Mouse (Mus musculus) kidney, postnatal 0 days (tissue): ENCODE measurements at regions not wholly inside any gene's neighbourhood (a gene's known extent, or its start where the extent isn't known, plus 50 kb on each side); places are given as distances from the start of the nearest gene placed in this dataset.

ENCODE experiments used
- ATAC-seq: fragments of 200-750 bp; cut with Nextera tagmentation; replicated peaks from 2 replicates; pipeline ENCODE4 v1.8.0; 2017; ENCODE audit warnings: low read depth, moderate number of reproducible peaks, moderate TSS enrichment, moderate library complexity; ENCODE audit not compliant: low FRiP score
- DNase-seq: peaks from one replicate; pipeline ENCODE4 v3.0.0-alpha.2; 2016; ENCODE audit warnings: low spot score
- H3K27ac ChIP-seq: fragments of 300-500 bp; sonication (generic); 2 replicates; pipeline ENCODE4 v1.5.1; 2014; ENCODE audit warnings: mild to moderate bottlenecking
- H3K27me3 ChIP-seq: fragments of 300-500 bp; sonication (generic); 2 replicates; pipeline ENCODE4 v1.6.1; 2014; ENCODE audit warnings: low read length, mixed read lengths; ENCODE audit not compliant: insufficient read depth
- H3K36me3 ChIP-seq: fragments of 300-500 bp; sonication (generic); 2 replicates; pipeline ENCODE4 v1.6.1; 2014; ENCODE audit warnings: low read length, mixed read lengths; ENCODE audit not compliant: insufficient read depth
- H3K4me1 ChIP-seq: fragments of 300-500 bp; sonication (generic); replicated peaks from 2 replicates; pipeline ENCODE4 v1.6.1; 2014; ENCODE audit warnings: antibody characterized with exemption, low read length, mixed read lengths; ENCODE audit not compliant: insufficient read depth
- H3K4me2 ChIP-seq: fragments of 300-500 bp; sonication (generic); 2 replicates; pipeline ENCODE4 v1.6.1; 2014; ENCODE audit warnings: mild to moderate bottlenecking, low read length, moderate library complexity, mixed read lengths
- H3K4me3 ChIP-seq: fragments of 300-500 bp; sonication (generic); replicated peaks from 2 replicates; pipeline ENCODE4 v1.5.1; 2014; ENCODE audit warnings: low read depth, low read length
- H3K9ac ChIP-seq: fragments of 300-500 bp; sonication (generic); 2 replicates; pipeline ENCODE4 v1.6.1; 2014; ENCODE audit warnings: low read depth, low read length
- H3K9me3 ChIP-seq: fragments of 300-500 bp; sonication (generic); replicated peaks from 2 replicates; pipeline ENCODE4 v1.6.1; 2016; ENCODE audit warnings: low read length, inconsistent platforms, mixed read lengths
- CTCF ChIP-seq: IDR thresholded peaks from 2 replicates; pipeline ENCODE4 v1.5.1; 2016; ENCODE audit warnings: antibody characterized with exemption, low read depth, mild to moderate bottlenecking, moderate library complexity
- WGBS: fragments of 180-500 bp; shearing (Covaris S2); extraction: QIAGEN DNeasy Blood & Tissue Kit; methylation state at CpG from one replicate; pipeline ENCODE4 v1.1.7; 2014; 5-methylcytosine and 5-hydroxymethylcytosine counted together

DNA sequence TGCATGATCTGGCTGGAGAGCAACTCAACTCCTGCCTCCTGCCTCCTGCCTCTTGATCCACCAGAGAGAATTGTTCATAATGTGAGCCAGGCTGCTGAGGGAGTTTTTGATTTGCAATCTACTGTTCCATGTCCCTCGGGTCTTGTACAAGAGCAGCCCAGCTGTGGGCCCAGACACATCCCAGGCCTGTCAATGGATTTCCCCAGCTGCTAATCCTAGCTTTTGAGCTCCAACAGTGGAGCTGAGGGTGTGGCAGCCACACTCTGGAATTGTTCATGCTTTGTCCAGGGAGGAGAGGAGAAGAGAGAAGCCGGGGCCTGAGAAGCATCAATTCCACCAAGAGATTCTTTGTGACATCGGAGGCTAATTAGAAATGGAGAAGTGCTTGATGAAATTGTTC, 587.9 kb upstream of the Clint1 start:
- no peaks in the 10 kb centered on the region for H3K4me1 ChIP-seq
- DNase-seq (peak; percentile 33), ATAC-seq (no peak)
- no peak for TF ChIP-seq CTCF
- no peak overlapping the region for H3K4me2 ChIP-seq
- WGBS = 68% methylated on average over 3 of the region's 3 CpGs
- H3K36me3 ChIP-seq = no peaks in the 10 kb centered on the region
- no peak overlapping the region for H3K27ac ChIP-seq
- H3K9ac ChIP-seq = no peak overlapping the region
- H3K4me3 ChIP-seq = no peak overlapping the region
- H3K9me3 ChIP-seq = no peaks in the 10 kb centered on the region
- no peaks in the 10 kb centered on the region for H3K27me3 ChIP-seq

DNA sequence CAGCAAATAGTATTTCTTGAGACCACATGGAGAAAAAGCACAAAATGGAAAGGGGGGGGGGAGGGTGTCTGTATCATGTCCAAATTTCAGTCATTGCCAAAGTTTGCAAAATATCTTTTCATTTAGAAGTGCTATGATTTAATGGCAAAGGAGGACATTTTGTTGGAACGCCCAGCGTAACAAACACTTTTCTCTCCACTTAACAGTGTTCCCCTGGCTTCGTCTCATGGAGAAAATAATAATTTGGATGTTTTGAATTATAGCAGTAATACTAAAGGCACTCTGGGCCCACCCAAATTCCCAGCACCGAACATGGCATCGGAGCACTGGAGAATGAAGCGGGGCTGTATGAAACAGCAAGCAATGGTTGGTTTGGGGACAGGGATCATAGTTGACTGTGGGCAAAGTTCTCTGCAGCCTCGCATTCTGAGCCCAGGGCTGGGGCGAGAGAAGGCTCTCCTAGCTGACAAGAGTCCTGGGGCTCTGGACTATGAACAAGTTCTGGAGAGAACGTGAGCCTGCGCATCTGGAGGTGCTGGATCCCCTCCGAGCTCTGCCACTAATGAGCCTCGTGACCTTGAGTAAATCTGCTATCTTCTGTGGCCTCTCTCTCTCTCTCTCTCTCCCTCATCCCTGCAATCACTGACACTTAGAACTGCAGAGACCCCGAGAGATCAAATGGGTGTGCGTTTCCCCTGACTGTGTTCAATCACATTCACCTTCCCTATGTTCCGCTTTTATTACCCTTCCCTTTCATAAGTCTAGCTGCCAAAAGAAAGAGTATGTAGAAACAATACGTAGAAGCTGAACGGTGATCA, 586.5 kb upstream of the Clint1 start:
- no peak overlapping the region for H3K27ac ChIP-seq
- no peaks in the 10 kb centered on the region for H3K4me1 ChIP-seq
- no peaks in the 10 kb centered on the region for H3K27me3 ChIP-seq
- no peak overlapping the region for H3K4me2 ChIP-seq
- 63% methylated on average over 17 of the region's 17 CpGs for WGBS
- DNase-seq (peak; percentile 52), ATAC-seq (no peak)
- H3K4me3 ChIP-seq = no peak overlapping the region
- H3K9me3 ChIP-seq = no peaks in the 10 kb centered on the region
- TF ChIP-seq CTCF = no peak
- H3K9ac ChIP-seq = no peak overlapping the region
- no peaks in the 10 kb centered on the region for H3K36me3 ChIP-seq

DNA sequence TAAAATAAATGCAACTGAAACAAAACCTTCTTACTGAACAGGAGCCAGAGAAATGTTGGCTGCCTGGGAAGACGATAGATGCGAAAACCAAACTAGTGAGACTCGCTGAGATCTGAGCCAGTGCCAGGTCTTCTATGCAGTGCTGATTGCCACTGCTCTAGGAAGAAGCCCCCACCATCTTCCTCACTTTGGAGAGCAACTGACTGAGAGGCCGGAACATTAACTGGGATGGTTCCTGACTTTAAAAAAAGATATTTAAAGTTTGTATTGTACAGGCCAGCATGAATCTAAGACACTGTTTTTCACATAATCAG, 585.9 kb upstream of the Clint1 start:
- no peak for TF ChIP-seq CTCF
- 56% methylated on average over 4 of the region's 4 CpGs for WGBS
- Histone ChIP-seq H3K9ac (no peak overlapping the region), H3K4me3 (no peak overlapping the region), H3K36me3 (no peaks in the 10 kb centered on the region), H3K9me3 (no peaks in the 10 kb centered on the region), H3K4me2 (no peak overlapping the region), H3K27me3 (no peaks in the 10 kb centered on the region), H3K27ac (no peak overlapping the region), H3K4me1 (no peaks in the 10 kb centered on the region)
- DNase-seq (peak; percentile 38), ATAC-seq (no peak)

DNA sequence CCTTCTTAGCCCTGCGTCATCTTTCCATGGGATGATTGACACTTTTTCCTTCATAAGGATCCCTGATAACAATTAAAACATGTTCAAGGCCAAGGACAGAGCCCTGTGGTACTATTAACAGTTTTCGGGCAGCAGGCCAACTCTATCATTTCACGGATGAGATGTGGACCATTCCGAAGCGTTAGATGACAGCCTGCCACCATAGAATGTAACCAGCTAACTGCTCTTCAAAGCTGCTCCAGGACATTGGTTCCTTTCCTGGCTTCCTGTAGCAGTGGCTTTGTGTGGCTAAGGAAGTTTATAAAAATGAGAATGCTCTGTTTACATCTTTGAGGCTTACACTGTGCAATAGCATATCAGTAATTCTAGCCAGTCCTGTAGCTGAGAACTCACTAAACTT, 582.6 kb upstream of the Clint1 start:
- no peak for ATAC-seq

DNA sequence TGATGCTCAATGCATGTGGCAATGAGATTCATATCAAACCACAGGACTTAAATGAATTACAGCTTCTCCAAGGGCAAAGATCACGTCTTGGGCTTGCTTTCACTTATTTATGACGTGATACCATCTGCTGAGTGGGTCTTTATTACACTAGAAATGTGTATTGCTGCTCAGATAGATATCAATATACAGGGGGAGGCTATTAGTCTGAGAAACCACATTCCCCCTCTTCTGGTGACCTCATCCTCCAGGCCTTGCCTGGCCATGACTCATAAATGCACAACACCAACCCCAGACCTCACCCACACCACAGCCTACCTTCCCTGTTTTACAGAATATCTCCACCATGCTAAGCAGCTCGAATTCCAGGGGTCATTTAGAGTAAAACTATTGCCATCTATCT, 580.6 kb upstream of the Clint1 start:
- Histone ChIP-seq H3K9me3 (no peaks in the 10 kb centered on the region), H3K27me3 (no peaks in the 10 kb centered on the region), H3K4me1 (no peaks in the 10 kb centered on the region), H3K9ac (no peak overlapping the region), H3K36me3 (no peaks in the 10 kb centered on the region), H3K27ac (no peak overlapping the region), H3K4me3 (no peak overlapping the region), H3K4me2 (no peak overlapping the region)
- WGBS = 54% methylated on average over 3 of the region's 3 CpGs
- no peak for TF ChIP-seq CTCF
- ATAC-seq (no peak), DNase-seq (no peak)

More for the DNA sequence above, 582.6 kb upstream of the Clint1 start:
- Histone ChIP-seq H3K9me3 (no peaks in the 10 kb centered on the region), H3K4me1 (no peaks in the 10 kb centered on the region), H3K4me3 (no peak overlapping the region), H3K9ac (no peak overlapping the region), H3K4me2 (no peak overlapping the region), H3K27me3 (no peaks in the 10 kb centered on the region), H3K27ac (no peak overlapping the region), H3K36me3 (no peaks in the 10 kb centered on the region)
- 68% methylated on average over 5 of the region's 5 CpGs for WGBS
- no peak for DNase-seq
- TF ChIP-seq CTCF = no peak

DNA sequence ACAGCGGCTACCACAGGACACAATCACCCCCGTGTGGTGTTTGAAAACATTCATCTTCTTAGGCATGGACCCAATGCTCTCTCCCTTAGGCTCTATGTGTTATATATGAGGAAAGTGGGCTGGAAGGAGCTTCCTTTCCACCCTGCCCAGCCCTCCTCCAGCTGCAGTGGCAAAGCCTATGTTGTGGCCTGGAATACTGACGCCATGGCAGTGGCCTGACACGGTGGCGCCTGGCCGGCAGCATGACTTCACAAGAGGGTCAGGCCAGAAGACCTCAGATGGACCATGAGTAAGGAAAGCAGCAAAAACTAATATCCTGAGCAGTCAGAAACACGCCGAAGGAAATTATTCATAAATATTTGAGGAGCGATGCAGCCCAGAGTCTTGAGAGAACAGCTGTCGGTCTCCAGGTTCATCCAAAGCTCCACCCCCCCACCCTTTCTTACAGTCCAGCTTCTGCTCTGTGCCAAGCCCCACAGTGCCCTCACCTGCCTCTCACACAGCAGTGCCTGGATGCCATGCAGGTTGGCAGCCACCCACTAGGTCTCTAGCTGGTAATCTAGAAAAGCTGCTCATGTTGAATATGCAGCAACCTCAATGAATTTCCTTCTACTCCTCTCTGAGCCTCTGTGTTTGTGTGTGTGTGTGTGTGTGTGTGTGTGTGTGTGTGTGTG, 577.3 kb upstream of the Clint1 start:
- WGBS = 71% methylated on average over 10 of the region's 10 CpGs
- Histone ChIP-seq H3K4me3 (no peak overlapping the region), H3K27ac (no peak overlapping the region), H3K9ac (no peak overlapping the region), H3K27me3 (no peaks in the 10 kb centered on the region), H3K4me1 (no peaks in the 10 kb centered on the region), H3K36me3 (no peaks in the 10 kb centered on the region), H3K9me3 (no peaks in the 10 kb centered on the region), H3K4me2 (no peak overlapping the region)
- TF ChIP-seq CTCF = 0 out of 2 replicates have a peak, but pooled peaks have one; percentile 9
- DNase-seq (no peak), ATAC-seq (no peak)
